Mouse (Mus musculus) neural tube, embryonic 12.5 days (tissue): ENCODE data around the gene Dcaf7. TPM values are rescaled to one million over a fixed set of nuclear protein-coding genes. Genes with fewer than 3 reads are reported as not detected.
"Not testable (repeated sequence)": the region's sequence is repeated elsewhere in the genome, so short reads cannot be mapped to it uniquely, and the experiment has no call there.

Experiments used
- ATAC-seq: fragments of 200-750 bp; cut with Nextera tagmentation; 2 replicates; pipeline ENCODE4 v1.8.0; 2017; ENCODE audit warnings: low read depth, mild to moderate bottlenecking, moderate TSS enrichment, moderate library complexity; ENCODE audit not compliant: low FRiP score
- H3K27ac ChIP-seq: fragments of 300-500 bp; sonication (generic); 2 replicates; pipeline ENCODE4 v1.5.1; 2016
- H3K27me3 ChIP-seq: fragments of 300-500 bp; sonication (generic); replicated peaks from 2 replicates; pipeline ENCODE4 v1.6.1; 2016; ENCODE audit warnings: mild to moderate bottlenecking
- H3K36me3 ChIP-seq: fragments of 300-500 bp; sonication (generic); 2 replicates; pipeline ENCODE4 v1.6.1; 2016; ENCODE audit warnings: mild to moderate bottlenecking
- H3K4me1 ChIP-seq: fragments of 300-500 bp; sonication (generic); 2 replicates; pipeline ENCODE4 v1.6.1; 2016
- H3K4me2 ChIP-seq: fragments of 300-500 bp; sonication (generic); replicated peaks from 2 replicates; pipeline ENCODE4 v1.6.1; 2016; ENCODE audit warnings: mild to moderate bottlenecking
- H3K4me3 ChIP-seq: fragments of 300-500 bp; sonication (generic); 2 replicates; pipeline ENCODE4 v1.5.1; 2016
- H3K9ac ChIP-seq: fragments of 300-500 bp; sonication (generic); 2 replicates; pipeline ENCODE4 v1.6.1; 2016; ENCODE audit warnings: mild to moderate bottlenecking
- H3K9me3 ChIP-seq: fragments of 300-500 bp; sonication (generic); 2 replicates; pipeline ENCODE4 v1.6.1; 2016; ENCODE audit warnings: mild to moderate bottlenecking
- WGBS: fragments of 180-500 bp; shearing (Covaris S2); methylation state at CpG from one replicate; pipeline ENCODE4 v1.1.7; 2016; 5-methylcytosine and 5-hydroxymethylcytosine counted together
- polyA plus RNA-seq: library from polyadenylated mRNA; unstranded; fragments of >200 nt; fragmentation: Nextera tagmentation; extraction: Ambion mirVana; gene quantifications from 2 replicates; pipeline ENCODE4 v1.2.1, GENCODE M21; 2016

Gene Dcaf7
- polyA plus RNA-seq, 1 experiment from 2014 or later = 118 TPM

DNA sequence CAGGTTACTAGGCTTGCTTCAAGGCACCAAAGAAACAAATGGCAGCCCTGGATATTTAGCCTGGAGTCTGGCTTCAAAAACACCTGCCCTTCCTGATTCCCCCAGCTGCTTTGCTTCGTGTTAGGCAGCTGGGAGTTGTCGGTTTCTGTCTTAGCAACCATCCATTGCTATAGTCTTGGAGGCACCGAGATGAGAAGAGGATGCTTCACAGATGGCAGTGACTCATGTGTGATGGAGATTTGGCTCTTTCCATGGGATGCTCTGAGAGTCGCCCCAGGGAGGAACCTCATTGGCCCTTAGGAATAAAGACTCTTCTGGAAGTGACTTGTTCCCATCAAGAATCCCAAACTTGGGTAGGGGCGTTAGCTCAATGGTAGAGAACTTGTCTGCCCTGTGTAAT lies 20.2 kb upstream of the Dcaf7 start:
- Histone ChIP-seq H3K4me3 (no peak overlapping the region), H3K9ac (no peak overlapping the region), H3K36me3 (no peaks in the 10 kb centered on the region), H3K4me2 (no peak overlapping the region), H3K4me1 (peaks cover 10% of the 10 kb centered on the region), H3K9me3 (no peaks in the 10 kb centered on the region), H3K27ac (no peak overlapping the region), H3K27me3 (peaks cover 9% of the 10 kb centered on the region)
- ATAC-seq = no peak
- WGBS = 82% methylated on average over 5 of the region's 5 CpGs

DNA sequence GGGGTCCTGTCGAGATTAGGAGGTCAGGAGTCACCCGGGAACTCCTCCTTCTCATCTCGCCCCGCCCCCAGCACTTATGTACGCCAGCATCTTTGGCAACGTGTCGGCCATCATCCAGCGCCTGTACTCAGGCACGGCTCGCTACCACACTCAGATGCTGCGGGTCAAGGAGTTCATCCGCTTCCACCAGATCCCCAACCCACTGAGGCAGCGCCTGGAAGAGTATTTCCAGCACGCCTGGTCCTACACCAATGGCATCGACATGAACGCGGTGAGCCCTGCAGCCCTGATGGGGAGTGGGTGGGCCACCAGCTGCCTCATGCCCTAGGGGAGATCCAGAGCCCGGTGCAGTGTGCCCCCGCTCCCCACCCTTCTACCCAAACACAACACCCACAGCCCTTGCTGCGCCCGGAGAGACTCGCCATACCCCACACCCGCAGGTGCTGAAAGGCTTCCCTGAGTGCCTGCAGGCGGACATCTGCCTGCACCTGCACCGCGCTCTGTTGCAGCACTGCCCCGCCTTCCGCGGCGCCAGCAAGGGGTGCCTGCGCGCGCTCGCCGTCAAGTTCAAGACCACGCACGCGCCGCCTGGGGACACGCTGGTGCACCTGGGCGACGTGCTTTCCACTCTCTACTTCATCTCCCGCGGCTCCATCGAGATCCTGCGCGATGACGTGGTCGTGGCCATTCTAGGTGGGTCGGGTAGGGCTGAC lies 16.5 kb upstream of the Dcaf7 start:
- Histone ChIP-seq H3K36me3 (no peaks in the 10 kb centered on the region), H3K4me3 (peak overlapping the region; percentile 34), H3K27me3 (peaks cover 15% of the 10 kb centered on the region), H3K4me2 (peak overlapping the region; percentile 73), H3K4me1 (peaks cover 10% of the 10 kb centered on the region), H3K27ac (no peak overlapping the region), H3K9me3 (no peaks in the 10 kb centered on the region), H3K9ac (peak overlapping the region; percentile 56)
- under 1% methylated on average over 50 of the region's 50 CpGs for WGBS
- peak; percentile 54 for ATAC-seq

DNA sequence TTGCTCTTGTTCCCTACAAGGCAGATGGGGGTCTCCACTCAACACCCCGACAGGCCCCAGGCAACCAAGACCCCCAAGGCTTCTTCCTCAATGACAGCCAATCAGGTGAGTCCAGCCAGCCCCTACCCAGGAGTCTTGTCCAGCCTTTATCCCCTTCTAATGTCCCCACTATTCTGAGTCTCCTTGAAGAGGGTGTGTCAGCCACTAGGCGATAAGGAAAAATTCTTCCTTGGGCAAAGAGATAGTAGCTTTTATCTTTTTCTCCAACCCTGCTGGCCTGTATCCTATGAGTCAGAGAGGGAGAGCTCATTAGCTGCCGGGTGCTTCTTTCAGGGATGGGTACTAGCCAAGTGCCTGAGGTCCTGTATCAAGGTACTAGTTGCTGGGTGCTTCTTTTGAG lies 10.9 kb upstream of the Dcaf7 start:
- no peak overlapping the region for H3K27ac ChIP-seq
- H3K4me2 ChIP-seq = no peak overlapping the region
- H3K27me3 ChIP-seq = peaks cover 9% of the 10 kb centered on the region
- 0 out of 2 replicates have a peak, but pooled peaks cover 4% of the 10 kb centered on the region for H3K36me3 ChIP-seq
- ATAC-seq = no peak
- H3K4me1 ChIP-seq = no peaks in the 10 kb centered on the region
- H3K4me3 ChIP-seq = no peak overlapping the region
- 90% methylated on average over 3 of the region's 3 CpGs for WGBS
- H3K9me3 ChIP-seq = no peaks in the 10 kb centered on the region
- no peak overlapping the region for H3K9ac ChIP-seq

DNA sequence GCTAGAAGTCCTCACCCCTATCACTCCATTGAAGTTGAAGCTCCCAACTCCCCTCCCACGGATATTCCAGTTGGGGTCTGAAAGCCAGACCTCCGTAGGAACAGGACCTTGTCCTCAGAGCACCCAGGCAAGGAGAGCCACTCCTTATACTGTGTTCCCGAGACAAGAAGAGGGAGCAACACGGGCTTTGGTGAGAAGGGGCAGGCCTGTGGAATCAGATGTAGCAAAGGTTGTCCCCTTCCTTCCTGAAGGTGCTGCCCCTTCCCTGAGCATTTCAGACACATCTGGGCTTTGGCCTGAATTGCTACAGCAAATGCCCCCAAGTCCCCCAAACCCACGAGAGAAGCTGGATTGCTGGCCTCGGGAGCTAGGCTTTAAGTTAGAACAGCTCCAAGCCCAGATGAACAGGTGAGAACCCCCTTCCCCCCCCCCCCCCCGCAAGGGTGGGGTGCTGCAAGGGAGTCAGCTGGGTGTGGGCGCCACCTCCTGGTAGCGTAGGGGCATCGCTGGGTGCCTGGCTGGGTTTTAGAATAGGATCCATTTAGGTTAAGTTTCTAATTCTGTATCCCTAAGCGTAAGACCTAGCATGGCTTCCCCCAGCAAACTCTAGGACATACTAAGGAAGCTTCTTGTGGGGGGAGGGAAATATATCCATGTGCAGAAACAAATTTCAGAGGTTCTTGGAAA lies 10.1 kb upstream of the Dcaf7 start:
- no peak overlapping the region for H3K27ac ChIP-seq
- H3K4me2 ChIP-seq = no peak overlapping the region
- H3K27me3 ChIP-seq = peaks cover 4% of the 10 kb centered on the region
- ATAC-seq = no peak
- no peaks in the 10 kb centered on the region for H3K9me3 ChIP-seq
- WGBS = 48% methylated on average over 11 of the region's 11 CpGs
- H3K4me3 ChIP-seq = no peak overlapping the region
- H3K9ac ChIP-seq = no peak overlapping the region
- 0 out of 2 replicates have a peak, but pooled peaks cover 4% of the 10 kb centered on the region for H3K36me3 ChIP-seq
- no peaks in the 10 kb centered on the region for H3K4me1 ChIP-seq

DNA sequence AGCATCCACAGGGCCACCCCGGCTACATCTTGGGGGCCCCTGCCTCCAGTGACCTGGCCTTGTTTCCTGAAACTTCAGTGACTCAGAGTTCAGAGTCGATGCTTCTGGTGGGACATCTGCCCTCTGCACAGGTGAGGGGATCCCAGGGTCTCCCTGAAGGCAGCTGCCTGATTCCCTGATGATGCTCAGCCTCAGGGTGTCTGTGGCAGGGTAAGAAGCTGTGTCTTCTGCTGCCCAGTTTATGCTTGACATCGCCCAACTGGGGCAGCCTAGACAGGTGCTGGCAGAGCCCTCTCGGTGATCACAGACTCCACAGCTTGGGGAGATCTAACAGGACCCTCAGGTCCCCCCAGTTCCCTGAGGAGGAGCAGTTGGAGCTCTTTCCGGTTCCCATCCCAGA lies 9.1 kb upstream of the Dcaf7 start:
- Histone ChIP-seq H3K36me3 (0 out of 2 replicates have a peak, but pooled peaks cover 4% of the 10 kb centered on the region), H3K4me2 (no peak overlapping the region), H3K9ac (no peak overlapping the region), H3K9me3 (no peaks in the 10 kb centered on the region), H3K4me1 (no peaks in the 10 kb centered on the region), H3K27ac (no peak overlapping the region), H3K27me3 (no peaks in the 10 kb centered on the region), H3K4me3 (no peak overlapping the region)
- ATAC-seq = no peak
- 93% methylated on average over 5 of the region's 5 CpGs for WGBS

DNA sequence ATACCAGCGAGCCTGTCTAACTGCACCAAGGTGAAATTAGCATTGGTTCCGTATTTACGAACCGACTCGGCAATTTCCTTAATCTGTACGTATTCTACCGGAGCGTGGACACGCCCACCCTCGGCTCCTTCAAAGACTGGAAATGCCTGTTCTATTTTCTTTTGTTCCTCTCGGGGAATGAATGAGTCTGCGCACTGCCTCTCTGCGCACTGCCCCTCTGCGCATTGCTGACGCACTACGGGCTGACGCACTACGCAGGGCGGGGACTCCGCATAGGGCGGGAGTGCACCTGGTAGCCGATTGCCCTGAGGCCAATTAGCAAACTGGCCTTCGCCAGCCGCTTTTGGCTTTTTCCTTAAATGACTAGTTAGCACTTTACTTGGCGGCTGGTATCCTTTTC lies 4.6 kb upstream of the Dcaf7 start:
- H3K4me1 ChIP-seq, H3K4me2 ChIP-seq, ATAC-seq, H3K27me3 ChIP-seq, H3K9ac ChIP-seq, H3K27ac ChIP-seq, H3K9me3 ChIP-seq, H3K36me3 ChIP-seq: not testable (repeated sequence)
- H3K4me3 ChIP-seq = peak overlapping the region; percentile 31
- WGBS = 42% methylated on average over 15 of the region's 25 CpGs

DNA sequence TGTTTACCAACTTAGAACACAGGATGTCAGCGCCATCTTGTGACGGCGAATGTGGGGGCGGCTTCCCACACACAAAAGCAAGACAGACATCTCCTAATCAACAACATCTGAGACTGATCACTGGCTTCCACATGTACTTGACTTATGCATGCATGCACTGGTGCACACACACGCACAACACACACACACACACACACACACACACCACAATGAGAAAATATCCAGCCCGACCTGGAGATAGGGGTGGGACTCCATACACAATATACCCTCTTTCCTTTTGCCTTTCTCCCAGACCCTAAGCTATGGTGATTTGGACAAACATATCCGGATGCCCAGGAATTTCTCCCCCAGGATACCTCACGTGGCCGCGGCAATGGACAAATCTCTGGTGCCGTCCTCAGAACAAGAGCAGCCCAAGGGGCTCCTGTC lies 3.2 kb upstream of the Dcaf7 start:
- 39% methylated on average over 11 of the region's 11 CpGs for WGBS
- no peak overlapping the region for H3K4me3 ChIP-seq
- H3K9me3 ChIP-seq = no peaks in the 10 kb centered on the region
- H3K36me3 ChIP-seq = no peaks in the 10 kb centered on the region
- peak overlapping the region; percentile 37 for H3K4me2 ChIP-seq
- H3K9ac ChIP-seq = no peak overlapping the region
- peaks cover 13% of the 10 kb centered on the region for H3K4me1 ChIP-seq
- ATAC-seq = no peak
- H3K27ac ChIP-seq = no peak overlapping the region
- no peaks in the 10 kb centered on the region for H3K27me3 ChIP-seq

DNA sequence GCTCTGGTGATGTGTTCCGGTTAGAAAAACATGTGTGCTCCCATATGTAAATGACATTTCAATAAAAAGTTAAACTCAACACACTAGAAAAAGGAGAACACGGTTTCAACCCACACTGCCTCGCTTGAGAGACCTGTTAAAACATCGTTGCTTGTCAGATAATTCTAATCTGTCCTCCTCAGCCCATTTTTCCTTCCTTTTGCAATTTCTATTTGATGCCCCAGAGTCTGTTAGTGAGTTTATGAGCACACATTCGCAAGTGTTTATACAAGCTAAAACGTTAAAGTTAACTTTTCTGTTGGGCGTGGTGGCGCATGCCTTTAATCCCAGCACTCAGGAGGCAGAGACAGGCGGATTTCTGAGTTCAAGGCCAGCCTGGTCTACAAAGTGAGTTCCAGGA lies 1.7 kb upstream of the Dcaf7 start:
- peaks cover 18% of the 10 kb centered on the region for H3K4me1 ChIP-seq
- H3K36me3 ChIP-seq = 0 out of 2 replicates have a peak, but pooled peaks cover 3% of the 10 kb centered on the region
- H3K9me3 ChIP-seq = no peaks in the 10 kb centered on the region
- H3K4me3 ChIP-seq = no peak overlapping the region
- H3K27me3 ChIP-seq = no peaks in the 10 kb centered on the region
- no peak for ATAC-seq
- no peak overlapping the region for H3K4me2 ChIP-seq
- H3K27ac ChIP-seq = no peak overlapping the region
- 88% methylated on average over 9 of the region's 9 CpGs for WGBS
- H3K9ac ChIP-seq = no peak overlapping the region

DNA sequence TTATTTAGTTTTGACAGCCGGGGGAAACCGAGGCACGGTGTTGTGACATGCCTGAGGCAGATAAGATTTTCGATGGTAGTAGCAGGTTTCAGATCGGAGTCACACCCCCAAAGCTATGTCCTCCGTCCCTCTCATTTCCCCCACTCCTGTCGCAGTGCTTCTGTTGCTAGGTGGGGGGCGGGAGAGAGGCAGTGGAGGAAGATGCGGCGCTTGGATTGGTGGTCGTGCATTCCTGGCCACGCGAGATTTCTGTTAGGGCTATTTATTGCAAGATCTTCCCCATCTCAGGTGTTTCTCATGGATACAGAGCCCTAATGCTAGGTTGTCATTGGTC lies 713 bp downstream of the Dcaf7 start:
- peak; percentile 65 for ATAC-seq
- 1% methylated on average over 13 of the region's 13 CpGs for WGBS
- H3K27me3 ChIP-seq = no peaks in the 10 kb centered on the region

DNA sequence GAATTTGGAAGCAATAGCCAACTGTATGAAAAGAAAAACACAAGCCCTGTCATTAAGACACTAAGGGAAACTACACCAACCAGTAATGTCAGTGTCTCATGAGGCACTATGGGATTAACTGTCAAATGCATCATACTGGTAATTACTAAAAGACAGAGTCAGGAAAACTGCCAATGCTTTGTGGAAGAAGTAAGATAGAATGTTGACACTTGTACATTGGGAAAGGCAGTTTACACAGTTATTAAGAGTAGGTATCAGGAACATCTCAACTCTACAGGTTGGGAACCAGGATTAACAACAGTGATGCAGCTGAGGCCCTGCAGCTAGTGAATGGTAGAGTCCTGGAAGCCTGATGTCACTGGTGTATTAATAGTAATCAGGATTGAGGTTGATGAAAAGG lies 7.7 kb downstream of the Dcaf7 start:
- Histone ChIP-seq H3K4me3 (no peak overlapping the region), H3K4me2 (no peak overlapping the region), H3K9me3 (no peaks in the 10 kb centered on the region), H3K27ac (no peak overlapping the region), H3K27me3 (no peaks in the 10 kb centered on the region), H3K4me1 (no peaks in the 10 kb centered on the region), H3K9ac (no peak overlapping the region), H3K36me3 (peaks cover 29% of the 10 kb centered on the region)
- no peak for ATAC-seq

More for the DNA sequence above, 713 bp downstream of the Dcaf7 start:
- Histone ChIP-seq H3K9me3 (no peaks in the 10 kb centered on the region), H3K4me2 (peak overlapping the region; percentile 88), H3K4me3 (peak overlapping the region; percentile 95), H3K4me1 (peaks cover 18% of the 10 kb centered on the region), H3K9ac (peak overlapping the region; percentile 90), H3K36me3 (0 out of 2 replicates have a peak, but pooled peaks cover 3% of the 10 kb centered on the region), H3K27ac (peak overlapping the region; percentile 89; the same call in 1 of the 2 replicates)

DNA sequence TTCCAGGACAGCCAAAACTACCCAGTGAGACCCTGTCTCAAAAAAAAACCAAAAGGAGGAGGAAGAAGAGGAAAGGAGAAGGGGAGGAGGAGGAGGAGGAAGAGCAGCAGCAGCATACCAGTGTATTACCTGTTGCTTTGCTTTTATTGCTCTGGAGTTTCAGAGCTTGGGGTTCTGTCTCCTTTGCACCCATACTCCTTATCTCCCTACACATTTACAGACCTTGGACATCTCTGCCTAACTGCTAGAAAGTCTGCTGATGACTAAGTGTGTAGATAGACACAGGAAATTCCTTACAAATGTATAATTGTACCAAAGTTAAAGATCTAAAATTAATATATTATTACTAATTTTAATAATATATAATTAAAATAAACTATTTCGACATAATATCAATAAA lies 8.6 kb downstream of the Dcaf7 start:
- H3K9ac ChIP-seq = no peak overlapping the region
- no peak overlapping the region for H3K4me2 ChIP-seq
- no peak overlapping the region for H3K27ac ChIP-seq
- no peaks in the 10 kb centered on the region for H3K4me1 ChIP-seq
- 93% methylated on average over 1 of the region's 1 CpGs for WGBS
- peaks cover 32% of the 10 kb centered on the region for H3K36me3 ChIP-seq
- no peaks in the 10 kb centered on the region for H3K9me3 ChIP-seq
- no peak for ATAC-seq
- no peaks in the 10 kb centered on the region for H3K27me3 ChIP-seq
- no peak overlapping the region for H3K4me3 ChIP-seq

DNA sequence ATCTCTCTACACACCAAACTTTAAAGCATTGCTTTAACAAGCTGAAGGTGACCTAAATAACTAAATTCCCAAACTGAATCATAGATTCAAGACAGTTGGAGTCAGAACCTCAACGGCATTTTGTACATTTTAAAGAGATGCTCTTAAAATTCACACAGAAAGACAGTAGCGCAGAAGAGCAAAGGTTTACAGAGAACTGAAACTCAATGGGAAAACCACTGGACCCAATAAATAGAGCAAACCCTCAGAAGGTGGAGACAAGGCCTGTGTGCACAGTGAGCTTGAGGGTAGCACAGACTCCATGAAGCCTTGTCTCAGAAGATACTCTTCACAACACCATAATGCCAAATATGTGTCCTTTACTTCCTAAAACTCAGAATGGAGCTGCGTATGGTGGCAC lies 9.1 kb downstream of the Dcaf7 start:
- H3K9me3 ChIP-seq = no peaks in the 10 kb centered on the region
- H3K36me3 ChIP-seq = peaks cover 34% of the 10 kb centered on the region
- no peak for ATAC-seq

DNA sequence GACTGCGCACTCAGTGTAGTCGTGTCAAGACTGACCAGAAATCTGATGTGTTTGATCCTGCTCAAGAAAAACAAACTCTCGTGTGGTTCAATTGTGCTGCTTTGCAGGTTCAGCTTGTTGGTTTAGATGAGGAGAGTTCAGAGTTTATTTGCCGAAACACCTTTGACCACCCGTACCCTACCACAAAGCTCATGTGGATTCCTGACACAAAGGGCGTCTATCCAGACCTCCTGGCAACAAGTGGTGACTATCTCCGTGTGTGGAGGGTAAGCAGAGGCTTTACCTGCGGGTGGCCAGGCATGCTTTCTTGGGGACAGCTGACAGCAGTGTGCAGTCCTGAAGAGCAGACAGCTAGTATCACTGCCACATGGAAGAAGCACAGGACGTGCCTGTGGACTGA lies 9.9 kb downstream of the Dcaf7 start:
- WGBS = 91% methylated on average over 9 of the region's 9 CpGs
- H3K4me2 ChIP-seq = no peak overlapping the region
- no peak for ATAC-seq

More for the DNA sequence above, 9.1 kb downstream of the Dcaf7 start:
- Histone ChIP-seq H3K27me3 (no peaks in the 10 kb centered on the region), H3K9ac (no peak overlapping the region), H3K4me1 (no peaks in the 10 kb centered on the region), H3K27ac (no peak overlapping the region), H3K4me3 (no peak overlapping the region), H3K4me2 (no peak overlapping the region)
- WGBS = 94% methylated on average over 3 of the region's 3 CpGs

More for the DNA sequence above, 9.9 kb downstream of the Dcaf7 start:
- Histone ChIP-seq H3K36me3 (peaks cover 42% of the 10 kb centered on the region), H3K9me3 (no peaks in the 10 kb centered on the region), H3K27me3 (no peaks in the 10 kb centered on the region), H3K9ac (no peak overlapping the region), H3K27ac (no peak overlapping the region), H3K4me1 (no peaks in the 10 kb centered on the region), H3K4me3 (no peak overlapping the region)
